Mouse (Mus musculus) neural tube, postnatal 0 days (tissue): ENCODE data around the gene Abhd16b. TPM values are rescaled to one million over a fixed set of nuclear protein-coding genes. Genes with fewer than 3 reads are reported as not detected.

ENCODE experiments used
- polyA plus RNA-seq: library from polyadenylated mRNA; unstranded; fragments of >200 nt; fragmentation: Nextera tagmentation; extraction: Ambion mirVana; gene quantifications from 2 replicates; pipeline ENCODE4 v1.2.1, GENCODE M21; 2015

Abhd16b gene
- polyA plus RNA-seq = not detected in 2 replicates

DNA sequence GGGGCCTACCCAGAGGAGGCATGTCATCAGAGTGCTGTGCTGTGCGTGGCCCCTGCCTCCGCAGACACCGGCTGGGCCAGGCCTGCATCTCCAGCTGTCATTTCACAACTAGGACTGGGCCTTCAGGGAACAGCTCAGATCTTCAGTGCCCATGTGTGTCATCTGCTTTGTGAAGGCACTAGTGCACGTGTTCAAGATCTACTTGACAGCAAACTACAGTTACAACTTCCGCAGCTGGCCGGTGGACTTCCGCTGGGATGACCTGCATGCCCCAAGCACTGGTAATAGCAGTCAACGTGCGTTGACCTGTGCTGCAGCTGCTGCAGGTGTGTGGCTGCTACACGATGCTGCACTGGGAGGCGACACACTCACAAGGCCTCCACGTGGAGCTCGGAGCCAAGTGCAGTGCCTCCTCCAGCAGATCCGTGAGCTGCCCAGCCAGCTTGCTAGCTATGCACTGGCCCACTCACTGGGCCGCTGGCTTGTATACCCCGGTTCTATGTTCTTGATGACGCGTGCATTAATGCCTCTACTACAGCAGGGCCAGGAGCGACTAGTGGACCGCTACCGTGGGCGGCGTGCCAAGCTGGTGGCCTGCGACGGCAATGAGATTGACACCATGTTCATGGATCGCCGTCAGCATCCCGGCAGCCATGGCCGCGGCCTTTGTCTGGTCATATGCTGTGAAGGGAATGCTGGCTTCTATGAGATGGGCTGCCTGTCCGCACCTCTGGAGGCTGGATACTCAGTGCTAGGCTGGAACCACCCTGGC lies at the start of gene Abhd16b:
Gene Abhd16b, plus strand, starts transcription at position 51 of the 772 bp plus-strand sequence.

DNA sequence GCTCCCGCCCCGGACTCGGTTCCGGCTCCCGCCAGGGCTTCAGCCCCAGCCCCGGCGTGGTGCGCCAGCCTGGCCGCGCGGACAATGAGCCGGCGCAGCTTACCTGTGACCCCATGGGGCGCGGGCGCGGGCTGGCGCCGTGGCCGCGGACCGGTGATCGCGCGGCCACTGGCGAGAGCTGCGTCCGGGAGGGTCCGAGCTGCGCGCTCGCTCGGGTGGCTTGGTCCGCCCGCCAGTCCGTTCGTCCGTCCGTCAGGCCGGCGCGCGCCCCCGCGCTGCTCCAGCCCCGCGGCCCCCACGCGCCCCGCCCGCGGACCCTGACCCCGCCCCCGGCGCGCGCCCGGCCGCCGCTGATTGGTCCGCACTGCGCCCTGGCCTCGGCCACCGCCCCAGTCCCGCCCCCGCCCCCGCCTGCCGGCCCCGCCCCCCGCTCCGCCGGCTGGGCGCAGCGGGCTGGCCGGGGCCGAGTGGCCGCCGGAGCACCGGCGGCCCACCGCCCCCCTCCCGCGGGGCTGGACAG lies 33.8 kb upstream of the Abhd16b start, which contains the start of gene Zbtb46:
Gene Zbtb46, minus strand, starts transcription at position 274 of the 520 bp plus-strand sequence.

DNA sequence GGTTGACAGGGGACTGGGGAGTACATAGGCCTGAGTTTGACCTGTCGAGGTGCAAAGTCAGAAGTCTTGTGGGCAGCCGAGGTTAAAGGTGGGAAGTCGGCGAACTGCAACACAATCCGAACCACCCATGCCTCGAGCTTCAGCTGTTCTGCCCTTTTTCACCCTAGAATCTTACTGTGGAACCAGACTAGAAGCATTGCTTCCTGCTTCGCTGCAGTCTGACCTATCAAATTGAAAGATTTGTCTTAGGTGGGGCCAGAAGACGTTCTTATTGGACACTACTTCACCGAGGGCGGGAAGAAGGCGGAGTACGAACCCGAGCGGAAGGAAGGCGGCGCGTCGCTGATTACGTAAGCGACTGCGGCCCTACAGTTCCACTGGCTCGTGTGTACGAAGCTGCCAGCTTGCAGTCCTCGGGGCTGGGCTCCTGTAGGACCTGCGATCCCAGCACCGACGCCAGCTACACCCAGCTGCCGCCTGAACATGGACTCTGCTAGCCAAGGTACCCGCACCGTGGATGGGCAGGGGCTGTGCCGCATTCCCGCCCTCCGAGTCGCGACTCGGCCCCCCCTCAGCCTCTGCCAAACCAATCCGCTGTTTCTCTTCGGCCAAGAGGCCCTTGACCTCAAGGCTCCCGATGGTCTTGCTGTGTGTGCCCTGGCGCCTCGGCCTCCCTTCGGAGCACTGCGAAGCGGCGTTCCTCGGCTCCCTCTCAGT lies 4.0 kb downstream of the Abhd16b start, which contains the start of gene Tpd52l2:
Gene Tpd52l2, plus strand, starts transcription at position 312 of the 717 bp plus-strand sequence.

DNA sequence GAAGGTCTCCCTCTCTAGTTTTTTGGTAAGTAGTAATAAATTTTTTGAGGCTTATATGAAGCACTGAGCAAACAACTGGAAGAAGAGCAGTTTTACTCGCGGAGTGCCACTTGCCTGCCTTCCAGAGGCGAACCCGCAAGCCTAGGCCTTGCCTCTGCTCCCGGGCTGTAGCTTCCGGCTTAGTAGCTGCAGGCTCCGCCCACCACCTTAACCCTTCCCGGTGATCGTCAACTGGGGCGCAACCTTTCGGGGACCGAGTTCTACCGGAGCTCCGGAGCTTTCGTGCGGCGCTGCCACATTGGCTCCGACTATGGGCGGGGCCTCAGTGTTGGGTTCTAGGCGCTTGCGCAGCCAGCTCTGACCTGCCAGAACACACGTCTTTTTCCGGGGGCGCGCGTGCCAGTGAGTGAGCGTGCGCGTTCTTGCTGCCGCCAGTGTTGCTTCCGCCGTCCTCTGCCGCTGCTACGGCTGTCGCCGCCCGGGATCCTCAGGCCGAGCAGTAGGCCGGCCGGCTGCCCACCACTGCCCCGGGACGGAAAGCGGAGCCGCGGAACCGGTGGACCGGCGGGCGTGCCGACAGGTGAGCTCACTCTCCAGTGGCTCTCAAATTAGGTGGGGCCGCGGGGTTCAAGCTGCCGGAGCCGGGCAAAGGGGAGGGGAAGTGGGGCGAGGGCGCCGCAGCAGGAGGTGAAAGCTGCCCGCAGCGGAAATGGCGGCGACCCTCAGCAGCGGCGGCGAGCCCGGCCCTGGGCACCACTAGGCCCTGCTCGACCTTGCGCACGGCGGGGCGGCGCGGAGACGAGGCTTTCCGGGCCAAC lies 27.3 kb downstream of the Abhd16b start, which contains the start of gene Dnajc5:
Gene Dnajc5, plus strand, starts transcription at position 368 of the 818 bp plus-strand sequence.

Other genes starting within 250 kb of the Abhd16b start
- 7.7 and 9.2 TPM in 2 replicates for gene Gmeb2, start 205.2 kb upstream of the Abhd16b start, polyA plus RNA-seq
- gene Stmn3, start 178.7 kb upstream of the Abhd16b start, polyA plus RNA-seq = 1,810 and 1,899 TPM in 2 replicates
- 18.6 and 30.0 TPM in 2 replicates for gene Rtel1, start 173.5 kb upstream of the Abhd16b start, polyA plus RNA-seq
- 42.7 and 53.2 TPM in 2 replicates for gene Zgpat, start 128.3 kb upstream of the Abhd16b start, polyA plus RNA-seq
- gene Arfrp1, start 127.8 kb upstream of the Abhd16b start, polyA plus RNA-seq = 66.6 and 66.8 TPM in 2 replicates
- 27.5 and 35.9 TPM in 2 replicates for gene Lime1, start 113.1 kb upstream of the Abhd16b start, polyA plus RNA-seq
- gene Zbtb46, start 33.8 kb upstream of the Abhd16b start, polyA plus RNA-seq = 11.9 and 14.3 TPM in 2 replicates
- 110 and 122 TPM in 2 replicates for gene Tpd52l2, start 3.9 kb downstream of the Abhd16b start, polyA plus RNA-seq
- 256 and 272 TPM in 2 replicates for gene Dnajc5, start 27.3 kb downstream of the Abhd16b start, polyA plus RNA-seq
- gene Uckl1, start 91.7 kb downstream of the Abhd16b start, polyA plus RNA-seq = 40.5 and 51.8 TPM in 2 replicates
- gene Prpf6, start 98.7 kb downstream of the Abhd16b start, polyA plus RNA-seq = 38.9 and 44.0 TPM in 2 replicates
- 67.1 and 78.8 TPM in 2 replicates for gene Zfp512b, start 99.6 kb downstream of the Abhd16b start, polyA plus RNA-seq
- gene Samd10, start 106.0 kb downstream of the Abhd16b start, polyA plus RNA-seq = 125 and 145 TPM in 2 replicates
- not detected in 2 replicates for gene Gm29797, start 163.8 kb downstream of the Abhd16b start, polyA plus RNA-seq
- 17.0 and 18.8 TPM in 2 replicates for gene Sox18, start 178.4 kb downstream of the Abhd16b start, polyA plus RNA-seq
- 52.5 and 63.6 TPM in 2 replicates for gene Tcea2, start 187.1 kb downstream of the Abhd16b start, polyA plus RNA-seq
- 62.4 and 72.0 TPM in 2 replicates for gene Rgs19, start 200.8 kb downstream of the Abhd16b start, polyA plus RNA-seq
- not detected in 2 replicates for gene Lkaaear1, start 205.2 kb downstream of the Abhd16b start, polyA plus RNA-seq
- 72.5 and 79.2 TPM in 2 replicates for gene Oprl1, start 221.8 kb downstream of the Abhd16b start, polyA plus RNA-seq